Mouse (Mus musculus) layer of hippocampus, adult 8-10 months (tissue): Measurements from ENCODE around the gene Cmip. TPM values are rescaled to one million over a fixed set of nuclear protein-coding genes. Genes with fewer than 3 reads are reported as not detected.

Experiments used
- DNase-seq, 2 experiments: peaks; one replicate each; pipeline ENCODE4 v3.0.0; 2022; ENCODE audit warnings: low spot score in 2 of 2
- total RNA-seq, 4 experiments: library from RNA; stranded (reverse); gene quantifications; 2 replicates each; pipeline ENCODE4 v1.2.4; 2022

The Cmip gene
- total RNA-seq, 4 experiments from 2014 or later = 252 to 278 (median 268) TPM

DNA sequence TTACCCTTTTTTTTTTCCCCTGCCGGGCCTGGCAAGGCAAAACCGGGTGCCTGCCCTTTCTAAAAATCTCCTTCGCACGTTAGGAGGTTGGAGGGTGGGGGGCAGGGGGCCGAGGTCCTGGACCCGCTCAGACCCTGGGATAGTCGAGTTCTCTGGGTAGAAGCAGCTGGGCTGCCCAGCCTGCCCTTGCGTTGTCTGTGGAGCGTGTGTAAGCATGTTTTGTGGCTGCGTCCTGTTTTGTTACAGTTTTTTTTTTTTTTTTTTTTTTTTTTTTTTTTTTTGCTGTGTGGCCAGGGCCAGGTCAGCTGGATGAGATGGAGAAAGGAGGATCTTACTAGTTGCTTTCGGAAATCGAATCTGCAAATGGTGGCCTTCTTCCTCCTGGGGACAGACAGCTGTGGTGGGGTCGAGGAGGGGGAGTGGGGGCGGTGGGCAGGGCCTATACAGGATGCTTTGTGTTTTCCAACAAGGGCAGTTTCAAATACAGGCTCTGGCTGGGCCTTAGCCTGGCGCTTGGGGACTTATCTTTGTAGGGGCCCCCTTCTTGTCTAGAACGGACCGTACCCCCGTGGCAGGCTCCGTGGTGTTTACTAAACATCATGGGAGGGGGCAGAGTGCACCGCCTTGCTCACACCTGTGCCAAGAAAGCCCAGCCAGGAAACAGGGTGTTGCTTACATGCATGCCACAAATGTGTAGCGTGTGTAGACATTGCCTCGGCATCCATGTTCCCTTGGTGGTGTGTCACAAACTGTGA lies 1.1 kb downstream of the Cmip start:
- peak in 1 of 2 experiments; percentile 29 for DNase-seq

DNA sequence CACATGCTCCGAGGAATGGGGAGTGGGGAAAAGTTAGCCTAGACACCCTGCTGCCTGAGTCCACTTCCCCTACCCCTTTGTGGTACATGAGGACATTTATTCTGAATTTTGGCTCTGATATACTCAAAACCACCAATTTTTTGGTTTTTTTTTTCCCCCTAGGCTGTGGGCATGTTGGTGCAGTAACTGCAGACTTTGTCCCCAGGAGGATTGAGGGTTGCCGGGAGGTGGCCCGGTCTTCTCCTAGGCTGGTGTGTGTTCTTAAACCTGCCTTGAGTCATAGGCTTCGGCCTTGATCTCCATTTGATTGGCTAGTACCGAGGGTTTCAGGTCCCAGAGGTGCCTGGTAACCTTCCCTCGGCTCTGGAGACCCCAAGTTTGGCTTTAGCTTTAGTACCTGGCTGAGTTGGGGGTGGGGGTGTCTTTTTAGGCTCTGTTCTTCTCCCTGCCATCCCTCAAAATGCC lies 1.7 kb downstream of the Cmip start:
- no peak for DNase-seq

DNA sequence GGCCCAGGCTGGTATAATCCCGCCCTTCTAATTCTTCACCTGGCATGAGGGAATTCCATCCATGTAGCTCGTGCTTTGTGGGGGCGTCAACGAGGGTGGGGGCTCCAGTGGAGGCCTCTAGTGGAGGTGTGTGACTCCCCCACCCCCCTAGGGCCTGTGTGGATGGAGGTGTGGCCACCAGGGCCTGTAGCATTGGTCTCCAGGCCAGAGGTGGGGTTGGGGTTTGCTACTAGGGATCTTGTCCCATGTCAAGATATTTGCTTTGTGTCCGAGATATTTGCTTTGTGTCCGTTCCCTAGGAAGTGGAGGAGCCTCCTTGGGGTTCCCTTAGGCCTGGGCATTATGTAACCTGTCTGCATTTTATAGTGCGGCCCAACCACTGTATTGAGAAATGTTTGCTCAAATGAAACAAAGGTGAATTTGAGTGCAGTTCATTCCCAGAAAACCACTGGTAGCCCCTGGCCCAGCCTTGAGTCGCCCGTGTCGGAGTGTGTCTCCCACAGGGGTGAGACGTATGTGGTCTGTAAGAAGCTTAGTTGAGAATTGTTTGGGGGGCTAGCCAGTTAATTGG lies 2.7 kb downstream of the Cmip start:
- DNase-seq = no peak

DNA sequence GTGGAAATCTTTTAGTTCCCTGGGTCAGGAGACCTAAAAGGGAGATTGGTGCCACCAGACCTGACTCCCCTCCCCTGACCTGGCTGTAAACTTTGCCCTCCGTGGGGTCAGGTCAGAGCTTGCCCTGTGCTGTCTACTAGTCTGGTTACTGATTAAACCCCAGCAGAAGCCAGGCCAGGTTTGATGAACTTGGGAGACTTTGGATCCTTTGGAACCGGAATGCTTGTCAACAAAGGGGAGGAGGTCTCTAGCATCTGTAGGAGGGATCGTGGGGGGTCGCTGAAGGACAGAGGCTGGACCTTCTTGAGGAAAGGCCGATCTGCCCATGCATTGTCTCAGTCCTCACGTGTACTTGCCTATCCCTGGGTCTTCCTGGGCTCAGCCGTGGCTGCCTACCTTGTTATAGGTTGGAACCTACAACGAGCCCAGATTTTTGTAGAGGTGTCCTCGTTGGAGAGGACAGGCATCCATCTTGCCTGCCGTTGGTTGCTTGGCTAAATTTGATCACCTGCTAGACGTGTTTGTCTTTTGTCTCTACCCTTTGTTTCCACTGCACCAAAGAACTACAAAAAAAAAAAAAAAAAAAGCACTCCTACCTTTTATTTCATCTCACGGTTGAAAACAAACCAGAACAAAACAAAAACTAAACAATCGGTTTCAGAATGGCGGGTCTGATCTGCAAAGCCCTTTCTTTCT lies 3.5 kb downstream of the Cmip start:
- DNase-seq = no peak

DNA sequence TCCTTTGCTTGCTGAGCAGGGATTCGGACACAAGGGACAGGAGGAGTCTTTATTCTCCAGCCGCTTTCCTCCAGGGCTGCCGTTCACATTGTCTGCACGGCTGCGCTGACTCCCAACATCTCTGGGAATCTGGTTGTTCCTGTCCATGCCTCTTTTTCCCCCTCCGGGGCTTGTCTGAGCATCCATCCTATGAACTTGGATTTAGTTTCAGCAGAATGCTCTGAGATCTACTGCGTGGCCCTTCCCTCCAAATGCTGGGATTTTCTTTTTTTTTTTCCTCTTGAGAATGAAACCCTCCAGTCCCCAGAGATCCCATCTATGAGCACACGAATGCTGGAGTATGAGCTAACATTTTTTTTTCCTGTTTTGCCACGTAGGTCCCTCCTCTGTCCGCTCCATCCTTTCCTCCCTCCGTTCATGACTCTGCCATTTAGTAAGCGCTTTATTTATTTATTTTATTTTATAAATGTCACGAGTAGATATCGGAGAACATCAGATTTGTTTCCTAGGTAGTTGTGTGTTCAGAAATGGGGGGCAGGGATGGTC lies 4.1 kb downstream of the Cmip start:
- no peak for DNase-seq

DNA sequence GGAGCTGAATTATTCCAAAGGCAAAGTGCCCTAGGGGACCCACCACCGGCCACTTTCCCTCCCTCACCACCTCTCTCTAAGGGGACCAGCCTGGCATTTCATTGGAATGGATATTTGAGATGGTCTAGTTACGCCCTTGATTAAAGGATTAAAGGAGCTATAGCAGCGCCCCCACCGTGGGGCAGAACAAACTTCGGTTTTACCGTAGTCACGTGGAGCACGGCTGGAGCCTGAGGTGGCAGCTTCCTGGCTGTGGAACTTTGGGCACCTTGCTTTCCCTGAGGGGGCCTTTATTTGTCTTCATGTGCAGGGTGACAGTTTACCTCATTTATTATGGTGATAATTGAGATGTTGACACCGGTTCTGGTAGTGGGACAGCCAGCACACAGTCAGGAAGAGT lies 4.8 kb downstream of the Cmip start:
- DNase-seq = no peak

DNA sequence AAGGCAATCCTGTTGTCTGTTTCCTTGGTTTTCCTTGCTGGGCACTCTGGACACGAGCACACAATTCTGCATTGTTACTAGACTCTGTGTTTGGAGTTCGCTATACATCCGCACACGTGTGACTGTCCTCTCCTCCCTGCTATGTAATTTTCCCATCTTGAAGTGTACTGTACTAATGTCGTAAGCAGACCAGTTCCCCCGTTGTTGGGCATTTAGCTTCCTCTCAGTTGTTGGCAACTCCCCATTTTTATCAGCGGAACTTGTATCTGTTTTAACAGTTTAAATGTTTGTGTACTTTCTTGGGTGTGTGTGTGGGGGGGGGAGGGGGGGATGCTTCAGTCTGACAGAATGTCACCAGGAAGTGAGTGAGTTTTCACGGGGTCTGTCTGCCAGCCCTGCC lies 5.8 kb downstream of the Cmip start:
- DNase-seq = no peak

DNA sequence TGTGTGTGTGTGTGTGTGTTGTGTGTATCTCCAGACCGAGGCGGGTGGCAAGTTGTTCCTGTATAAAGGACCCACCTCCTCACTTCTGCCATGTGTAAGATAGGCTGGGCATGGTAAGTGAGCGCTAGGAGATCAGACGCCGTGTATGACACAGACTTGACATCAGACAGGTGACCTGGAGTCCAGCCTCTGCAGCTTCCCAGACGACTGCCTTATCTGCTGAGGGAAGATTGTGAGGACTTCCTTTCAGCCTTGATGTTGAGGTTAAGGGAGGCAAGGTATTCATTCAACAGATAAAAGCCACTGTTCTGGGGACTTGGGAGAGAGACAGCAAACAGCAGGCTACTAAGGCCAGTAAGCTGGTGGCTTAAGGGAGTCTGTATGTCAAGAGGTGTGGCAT lies 6.6 kb downstream of the Cmip start:
- DNase-seq = no peak

DNA sequence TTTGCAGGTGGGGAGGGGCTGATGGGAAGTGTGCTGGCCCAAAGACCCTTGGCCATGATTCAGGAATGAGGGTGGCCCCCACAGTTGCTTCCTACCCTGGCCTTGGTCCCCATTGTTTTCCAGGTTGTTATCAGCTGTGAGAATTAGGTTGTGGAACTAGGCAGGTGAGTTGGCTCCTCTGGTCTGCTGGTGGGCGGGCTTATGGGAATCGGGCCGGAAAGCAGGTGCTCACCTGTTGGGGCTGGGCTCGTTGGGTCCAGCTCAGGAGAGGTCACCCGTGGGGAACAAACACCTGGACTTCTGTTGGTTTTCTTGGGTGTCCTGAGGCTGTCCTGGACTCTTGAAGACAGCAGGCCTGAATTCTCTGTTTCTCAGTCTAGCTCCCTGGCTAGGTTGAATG lies 8.2 kb downstream of the Cmip start:
- no peak for DNase-seq

DNA sequence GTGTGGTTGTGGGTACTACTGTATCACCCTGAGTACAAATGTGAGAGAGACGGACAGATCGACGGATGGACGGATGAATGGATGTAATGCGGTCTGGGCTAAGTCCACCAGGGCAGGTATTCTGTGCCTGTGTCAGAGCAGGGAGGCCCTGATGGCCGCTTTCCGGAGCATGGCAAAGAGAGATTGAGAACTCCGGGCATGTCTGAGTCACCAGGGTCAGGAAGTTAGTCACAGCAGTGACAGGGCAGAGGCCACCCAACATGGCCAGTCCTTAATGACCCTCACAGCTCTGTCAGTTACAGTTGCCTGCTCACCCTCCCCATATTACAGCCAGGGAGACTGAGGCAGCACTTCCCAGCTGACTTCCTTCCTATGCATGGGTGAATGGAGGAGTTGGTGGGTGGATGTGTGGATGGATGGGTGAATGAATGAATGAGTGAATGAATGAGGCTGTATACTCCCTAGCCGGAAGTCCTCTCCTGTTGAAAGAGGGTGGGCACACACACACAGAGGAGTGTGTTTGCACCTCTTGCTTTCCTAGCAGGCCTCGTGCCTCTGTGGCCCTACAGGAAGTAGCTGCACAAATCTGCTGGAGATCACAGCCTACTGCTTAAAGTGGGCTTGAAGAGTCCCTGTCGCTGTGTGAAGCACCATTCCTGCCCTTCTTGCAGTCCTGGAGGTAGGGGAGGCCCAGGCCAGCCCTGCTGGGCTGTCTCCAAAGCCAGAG lies 10.7 kb downstream of the Cmip start:
- DNase-seq = no peak

DNA sequence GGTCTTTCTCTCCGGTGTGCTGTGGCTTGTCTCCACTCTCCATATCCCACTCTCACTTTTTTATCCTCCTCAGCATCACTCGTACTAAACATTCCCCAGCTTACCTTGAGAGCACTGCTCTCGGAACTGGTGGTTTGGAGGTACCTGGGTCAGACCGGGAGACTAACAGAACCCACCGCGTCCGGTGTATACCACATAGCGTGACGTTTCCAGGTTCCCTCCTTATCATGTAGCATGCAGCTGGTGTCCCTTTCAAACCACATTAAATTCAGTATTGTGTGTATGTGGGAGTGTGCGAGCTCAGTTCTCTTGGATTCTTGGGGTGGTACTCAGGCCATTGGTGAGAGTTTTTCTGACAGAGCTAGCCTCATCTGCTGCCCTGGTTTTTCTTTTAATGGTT lies 21.4 kb downstream of the Cmip start:
- no peak for DNase-seq

DNA sequence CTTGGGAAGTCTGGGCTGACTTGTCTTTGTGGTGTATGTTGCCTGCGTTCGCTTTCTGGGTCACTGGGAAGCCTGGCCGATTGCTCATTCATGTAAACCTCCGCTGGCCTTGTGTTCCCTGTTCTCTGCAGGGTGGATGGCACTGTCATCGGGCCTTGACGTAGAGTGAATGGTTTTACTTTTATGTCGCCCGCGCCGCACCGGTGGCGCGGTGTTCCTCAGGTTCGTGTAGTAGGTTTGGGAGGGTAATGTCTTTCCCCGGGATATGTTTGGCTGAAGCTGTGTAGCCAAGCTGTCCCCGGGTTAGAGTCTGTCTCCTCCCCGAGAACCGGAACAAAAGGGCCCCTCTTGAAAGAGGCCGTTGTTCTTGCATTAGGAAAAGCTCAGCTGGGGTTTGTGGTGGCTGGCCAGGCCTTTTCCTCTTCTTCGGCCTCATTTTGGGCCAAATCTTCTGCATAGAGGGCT lies 21.8 kb downstream of the Cmip start:
- peak; percentile 63 to 72 for DNase-seq

DNA sequence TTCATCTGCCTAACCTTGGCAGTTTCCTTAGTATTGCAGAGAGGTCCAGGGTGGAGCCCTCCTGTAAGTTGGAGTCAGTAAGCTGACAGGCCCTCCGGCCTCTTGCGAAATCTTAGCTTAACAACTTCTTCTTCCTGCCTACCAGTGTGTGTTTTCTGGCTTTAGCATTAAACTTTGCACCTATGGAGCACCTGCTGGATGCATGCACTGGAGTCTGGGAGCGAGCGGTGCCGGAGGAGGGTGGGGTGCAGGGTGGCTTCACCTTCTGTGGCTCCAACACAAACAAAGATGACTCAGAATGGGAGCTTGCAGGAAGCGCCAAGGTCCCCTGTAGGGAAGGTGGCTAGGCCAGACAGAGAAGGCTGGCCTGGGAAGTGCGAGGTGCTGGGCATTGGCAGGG lies 23.6 kb downstream of the Cmip start:
- no peak for DNase-seq

DNA sequence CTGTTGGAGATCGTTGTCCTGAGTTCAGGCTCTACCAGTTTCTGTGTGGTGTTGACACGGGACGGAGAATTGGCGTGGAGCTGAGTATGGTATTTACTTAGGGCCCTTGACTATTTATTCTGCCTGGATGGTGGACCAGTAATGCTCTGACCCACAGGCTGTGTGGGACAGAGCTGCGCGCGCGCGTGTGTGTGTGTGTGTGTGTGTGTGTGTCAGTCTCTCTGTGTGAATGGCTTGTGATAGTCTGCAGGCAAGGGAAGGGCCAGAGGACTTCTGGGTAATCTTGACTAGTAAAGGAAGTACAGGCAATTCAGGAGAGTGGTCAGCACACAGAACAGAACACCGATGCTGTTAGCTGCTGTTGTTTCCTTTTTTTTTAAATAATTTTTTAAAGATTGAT lies 24.8 kb downstream of the Cmip start:
- DNase-seq = no peak

DNA sequence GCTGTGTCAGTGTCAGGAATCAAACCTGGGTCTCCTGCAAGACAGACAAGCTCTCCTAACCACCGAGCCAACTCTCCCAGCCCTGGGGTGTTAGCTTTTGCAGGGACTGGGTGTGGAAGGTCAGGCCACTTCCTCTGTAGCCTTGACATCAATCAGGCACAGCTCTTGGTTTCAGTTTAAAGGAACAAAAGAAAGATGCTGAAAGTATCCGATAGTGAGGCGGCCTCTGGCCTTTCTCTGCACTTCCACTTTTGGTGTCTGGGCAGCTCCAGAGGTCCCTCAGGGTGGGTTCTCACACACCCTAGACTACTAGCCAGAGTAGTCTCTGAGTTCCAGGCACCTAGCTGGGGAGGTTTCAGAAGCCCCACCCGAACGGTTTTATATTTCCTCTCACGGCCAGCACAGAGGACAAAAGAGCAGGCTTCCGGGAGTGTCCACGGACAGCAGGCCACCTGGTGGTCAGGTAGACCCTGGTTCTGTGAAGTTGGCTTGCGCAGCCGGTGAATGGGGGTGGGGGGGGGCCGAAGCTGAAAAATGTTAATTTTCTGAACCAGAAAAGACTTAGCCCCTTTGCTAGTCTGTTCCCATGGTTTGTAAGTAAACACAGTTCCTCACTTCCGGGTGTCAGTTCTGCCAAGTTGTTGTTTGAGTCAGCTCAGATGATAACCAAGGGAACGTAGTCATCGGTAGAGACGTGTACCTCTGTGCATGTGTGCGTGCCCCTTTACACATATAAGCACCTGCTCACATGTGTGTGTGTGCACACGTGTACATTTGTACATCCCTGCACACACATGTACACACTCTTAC lies 25.5 kb downstream of the Cmip start:
- DNase-seq = no peak

DNA sequence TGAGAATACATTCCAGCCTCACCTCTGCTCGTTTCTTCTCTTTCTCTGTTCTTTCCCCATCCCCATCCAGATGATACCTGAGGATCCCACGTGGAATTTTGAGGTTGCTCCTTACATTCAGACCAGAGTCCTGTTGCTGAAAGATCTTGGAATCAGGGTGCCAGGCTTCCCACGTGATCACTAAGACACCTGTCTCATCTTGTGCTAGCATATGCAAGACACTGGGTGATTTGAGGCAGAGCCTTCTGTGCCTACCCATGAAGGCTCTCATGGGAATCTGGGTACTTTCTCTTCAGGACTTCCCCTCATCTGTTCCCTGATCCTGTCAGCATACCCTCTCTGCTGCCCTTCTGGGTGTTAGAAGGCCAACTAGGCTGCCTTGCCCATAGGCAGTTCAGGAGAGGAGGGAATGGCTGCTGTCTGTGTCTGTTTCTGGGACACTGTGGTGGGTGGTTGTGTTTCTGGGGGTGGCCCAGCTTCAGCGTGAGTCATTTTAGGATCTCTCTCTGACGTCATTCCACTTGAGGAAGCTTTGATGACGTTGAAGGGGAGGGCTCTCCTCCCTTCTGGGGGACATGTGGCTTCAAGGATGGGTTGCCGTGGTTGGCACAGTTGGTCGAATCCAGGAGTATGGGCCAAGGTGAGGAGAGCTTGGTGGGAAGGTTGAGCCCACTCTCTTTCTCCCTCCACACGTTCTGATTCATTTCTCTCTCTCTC lies 28.1 kb downstream of the Cmip start:
- DNase-seq = no peak

DNA sequence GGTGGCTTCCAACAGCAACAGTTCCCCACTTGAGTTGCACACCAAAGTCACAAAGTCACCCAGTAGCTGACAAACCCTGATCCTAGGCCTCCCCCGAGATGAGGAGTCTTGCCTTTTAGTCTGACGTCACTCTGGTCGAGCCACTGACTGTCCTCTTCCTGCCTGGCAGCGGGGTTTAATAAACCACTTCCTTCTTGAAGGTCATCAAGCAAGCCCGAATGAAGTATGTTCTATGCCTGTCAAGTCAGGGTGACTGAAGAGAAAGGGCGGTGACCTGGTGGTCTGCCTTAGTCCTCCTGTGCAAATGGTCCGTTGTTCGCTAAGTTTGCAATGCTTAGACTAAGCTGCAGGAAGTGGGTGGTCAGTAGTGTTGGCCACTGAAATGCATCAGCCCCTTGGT lies 31.1 kb downstream of the Cmip start:
- DNase-seq = no peak

DNA sequence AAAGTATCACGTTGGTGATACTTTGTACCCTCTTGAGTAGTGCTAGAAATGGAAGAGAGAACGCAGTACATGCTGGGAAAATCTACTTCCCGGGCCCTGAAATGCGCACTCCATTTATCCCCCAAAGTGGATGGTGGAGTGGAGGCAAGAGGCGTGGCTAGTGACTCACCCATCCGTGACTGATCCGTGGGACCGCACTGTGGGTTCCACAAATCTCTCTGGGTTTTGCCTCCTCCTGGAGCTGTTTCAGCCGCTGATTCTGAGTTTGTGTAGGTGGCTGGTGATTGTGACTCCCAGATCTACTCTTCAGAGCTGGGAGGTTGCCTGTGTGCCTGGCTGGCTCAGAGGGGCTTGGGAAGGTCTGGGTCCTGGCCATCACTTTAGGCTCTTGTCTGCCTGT lies 32.2 kb downstream of the Cmip start:
- DNase-seq = peak; percentile 35 to 46

DNA sequence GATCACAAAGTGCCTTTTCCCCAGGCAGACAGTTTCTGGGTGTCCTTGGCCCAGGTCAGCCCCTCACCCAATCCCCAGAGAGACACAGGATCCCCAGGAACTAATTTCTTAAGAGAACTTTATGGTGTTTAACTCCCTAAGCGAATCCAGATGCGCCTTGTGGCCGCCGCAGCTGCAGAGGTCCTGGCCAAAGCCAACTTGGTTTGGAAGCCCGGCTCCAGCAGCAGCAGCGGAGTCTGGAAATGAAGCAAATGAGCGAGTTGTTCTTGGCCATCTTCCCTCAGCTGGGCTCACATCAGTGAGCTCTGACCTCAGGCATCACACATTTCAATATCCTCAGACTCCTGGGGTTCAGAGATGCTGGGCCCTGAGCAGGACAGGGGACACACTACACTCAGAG lies 33.6 kb downstream of the Cmip start:
- DNase-seq = no peak

DNA sequence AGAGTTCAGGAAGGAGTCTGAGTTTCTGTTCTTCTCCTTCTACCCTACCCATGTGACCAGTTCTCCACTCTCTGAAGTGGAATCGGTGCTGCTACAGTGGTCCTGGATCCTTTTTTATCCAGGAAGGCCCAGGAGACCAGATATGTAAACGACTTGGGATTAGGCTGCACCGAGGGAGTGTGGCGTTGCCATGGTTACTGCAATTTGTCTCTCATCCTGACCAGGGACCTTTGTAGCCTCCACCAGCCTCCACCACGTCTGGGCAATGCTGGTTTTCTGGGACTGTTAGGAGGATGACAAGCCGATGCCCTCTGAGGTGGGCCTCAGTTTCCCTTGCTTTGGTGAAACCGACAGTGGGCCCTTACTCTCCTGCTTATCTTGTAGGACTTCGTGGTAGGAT lies 35.4 kb downstream of the Cmip start:
- no peak for DNase-seq
